Mouse (Mus musculus) thymus, postnatal 0 days (tissue): Measurements from ENCODE around the gene Mylpf. TPM values are rescaled to one million over a fixed set of nuclear protein-coding genes. Genes with fewer than 3 reads are reported as not detected.

Experiments
- DNase-seq: peaks from one replicate; pipeline ENCODE4 v3.0.0-alpha.2; 2015; ENCODE audit warnings: low spot score
- polyA plus RNA-seq: library from polyadenylated mRNA; unstranded; fragments of >200 nt; fragmentation: Nextera tagmentation; extraction: Ambion mirVana; gene quantifications from 2 replicates; pipeline ENCODE4 v1.2.1, GENCODE M21; 2015

Mylpf gene
- polyA plus RNA-seq, 1 experiment from 2014 or later: 67.7 TPM

- no peak for DNase-seq
Measured at GRCm38 (mm10) chr7:127259186-127259905, 50.7 kb downstream of the Mylpf start.

- DNase-seq: peak; percentile 98
Measured at GRCm38 (mm10) chr7:127260309-127261111, 51.8 kb downstream of the Mylpf start, which contains the start of gene Dctpp1. Gene Dctpp1 (minus strand): TSS chr7:127260709.

GRCm38 (mm10) chr7:127262218-127262961 lies 53.7 kb downstream of the Mylpf start:
- DNase-seq: no peak

- no peak for DNase-seq
Measured at GRCm38 (mm10) chr7:127263526-127263925, 54.8 kb downstream of the Mylpf start.

Other genes starting within 250 kb of the Mylpf start
- gene Cdipt, start 233.0 kb upstream of the Mylpf start, polyA plus RNA-seq: 91.9 and 94.6 TPM in 2 replicates
- 1.6 and 1.7 TPM in 2 replicates for gene Cdiptos, start 232.8 kb upstream of the Mylpf start, polyA plus RNA-seq
- 29.8 and 32.5 TPM in 2 replicates for gene Mvp, start 194.3 kb upstream of the Mylpf start, polyA plus RNA-seq
- 0.60 and 1.2 TPM in 2 replicates for gene Pagr1b, start 192.4 kb upstream of the Mylpf start, polyA plus RNA-seq
- gene Pagr1a, start 191.5 kb upstream of the Mylpf start, polyA plus RNA-seq: 51.8 and 100 TPM in 2 replicates
- 57.8 and 80.0 TPM in 2 replicates for gene Gm42742, start 187.8 kb upstream of the Mylpf start, polyA plus RNA-seq
- gene Prrt2, start 187.7 kb upstream of the Mylpf start, polyA plus RNA-seq: 0.57 and 0.69 TPM in 2 replicates
- 111 and 132 TPM in 2 replicates for gene Maz, start 181.9 kb upstream of the Mylpf start, polyA plus RNA-seq
- gene Kif22, start 166.4 kb upstream of the Mylpf start, polyA plus RNA-seq: 117 and 133 TPM in 2 replicates
- gene Zg16, start 121.6 kb upstream of the Mylpf start, polyA plus RNA-seq: 2.4 and 2.7 TPM in 2 replicates
- 154 and 165 TPM in 2 replicates for gene AI467606, start 117.5 kb upstream of the Mylpf start, polyA plus RNA-seq
- 0.99 and 1.4 TPM in 2 replicates for gene Qprt, start 86.7 kb upstream of the Mylpf start, polyA plus RNA-seq
- gene Spn, start 71.1 kb upstream of the Mylpf start, polyA plus RNA-seq: 26.6 and 26.7 TPM in 2 replicates
- gene Cd2bp2, start 12.8 kb upstream of the Mylpf start, polyA plus RNA-seq: 59.5 and 62.0 TPM in 2 replicates
- 20.5 and 27.4 TPM in 2 replicates for gene Tbc1d10b, start 422 bp upstream of the Mylpf start, polyA plus RNA-seq
- 25.4 and 29.7 TPM in 2 replicates for gene Zfp553, start 24.2 kb downstream of the Mylpf start, polyA plus RNA-seq
- 638 and 684 TPM in 2 replicates for gene Sept1, start 24.2 kb downstream of the Mylpf start, polyA plus RNA-seq
- 34.7 and 37.0 TPM in 2 replicates for gene Zfp771, start 35.4 kb downstream of the Mylpf start, polyA plus RNA-seq
- gene Dctpp1, start 51.8 kb downstream of the Mylpf start, polyA plus RNA-seq: 181 and 213 TPM in 2 replicates
- 146 and 151 TPM in 2 replicates for gene Sephs2, start 65.2 kb downstream of the Mylpf start, polyA plus RNA-seq
- gene Itgal, start 87.4 kb downstream of the Mylpf start, polyA plus RNA-seq: 81.6 and 96.5 TPM in 2 replicates
- gene Zfp768, start 136.7 kb downstream of the Mylpf start, polyA plus RNA-seq: 2.5 TPM in 2 replicates
- 7.3 and 8.0 TPM in 2 replicates for gene Zfp747, start 167.2 kb downstream of the Mylpf start, polyA plus RNA-seq
- 4.8 and 6.0 TPM in 2 replicates for gene 9130019O22Rik, start 178.3 kb downstream of the Mylpf start, polyA plus RNA-seq
- 4.4 and 4.9 TPM in 2 replicates for gene E430018J23Rik, start 184.7 kb downstream of the Mylpf start, polyA plus RNA-seq
- 6.8 and 7.0 TPM in 2 replicates for gene Zfp764, start 197.9 kb downstream of the Mylpf start, polyA plus RNA-seq
- gene Zfp688, start 213.2 kb downstream of the Mylpf start, polyA plus RNA-seq: 26.2 and 28.0 TPM in 2 replicates
- 4.3 and 4.7 TPM in 2 replicates for gene Zfp689, start 240.3 kb downstream of the Mylpf start, polyA plus RNA-seq